Mouse (Mus musculus) limb, embryonic 14.5 days (tissue): ENCODE data around the gene Ms4a8a. TPM values are rescaled to one million over a fixed set of nuclear protein-coding genes. Genes with fewer than 3 reads are reported as not detected.
A peak's percentile ranks its signal among the peaks of the same experiment; 100 is the strongest.
"Not testable (repeated sequence)": the region's sequence is repeated elsewhere in the genome, so short reads cannot be mapped to it uniquely, and the experiment has no call there.

Experiments
- ATAC-seq: fragments of 200-750 bp; cut with Nextera tagmentation; 2 replicates; pipeline ENCODE4 v1.8.0; 2017; ENCODE audit warnings: low read depth, moderate number of reproducible peaks, moderate TSS enrichment; ENCODE audit not compliant: low FRiP score
- DNase-seq: peaks from one replicate; pipeline ENCODE4 v3.0.0-alpha.2; 2015; ENCODE audit warnings: low spot score
- H3K27ac ChIP-seq: fragments of 300-500 bp; sonication (generic); replicated peaks from 2 replicates; pipeline ENCODE4 v1.5.1; 2014; ENCODE audit warnings: low read depth, mild to moderate bottlenecking, low read length, moderate library complexity, mixed read lengths
- H3K27me3 ChIP-seq: fragments of 300-500 bp; sonication (generic); 2 replicates; pipeline ENCODE4 v1.6.1; 2014; ENCODE audit warnings: low read length, mixed read lengths; ENCODE audit not compliant: control insufficient read depth, insufficient read depth
- H3K36me3 ChIP-seq: fragments of 300-500 bp; sonication (generic); 2 replicates; pipeline ENCODE4 v1.6.1; 2014; ENCODE audit warnings: mild to moderate bottlenecking, low read length, moderate library complexity, mixed read lengths; ENCODE audit not compliant: control insufficient read depth, insufficient read depth
- H3K4me1 ChIP-seq: fragments of 300-500 bp; sonication (generic); 2 replicates; pipeline ENCODE4 v1.6.1; 2014; ENCODE audit warnings: antibody characterized with exemption, low read length, mixed read lengths; ENCODE audit not compliant: control insufficient read depth, insufficient read depth
- H3K4me2 ChIP-seq: fragments of 300-500 bp; sonication (generic); replicated peaks from 2 replicates; pipeline ENCODE4 v1.6.1; 2014; ENCODE audit warnings: low read depth, mild to moderate bottlenecking, low read length, moderate library complexity; ENCODE audit not compliant: severe bottlenecking
- H3K4me3 ChIP-seq: fragments of 300-500 bp; sonication (generic); replicated peaks from 2 replicates; pipeline ENCODE4 v1.5.1; 2014; ENCODE audit warnings: low read length
- H3K9ac ChIP-seq: fragments of 300-500 bp; sonication (generic); 2 replicates; pipeline ENCODE4 v1.6.1; 2014; ENCODE audit warnings: mild to moderate bottlenecking, low read depth, low read length, moderate library complexity; ENCODE audit not compliant: severe bottlenecking
- H3K9me3 ChIP-seq: fragments of 300-500 bp; sonication (generic); 2 replicates; pipeline ENCODE4 v1.6.1; 2016; ENCODE audit warnings: low read length; ENCODE audit not compliant: control insufficient read depth
- POLR2A ChIP-seq: fragments of 200-500 bp; IDR thresholded peaks from 2 replicates; pipeline ENCODE4 v1.8.0; 2012; ENCODE audit warnings: inconsistent platforms, mild to moderate bottlenecking, moderate library complexity, borderline replicate concordance; ENCODE audit not compliant: insufficient read depth, insufficient read length; ENCODE audit errors: extremely low read depth
- WGBS: fragments of 180-500 bp; shearing (Covaris S2); extraction: QIAGEN DNeasy Blood & Tissue Kit; methylation state at CpG from one replicate; pipeline ENCODE4 v1.1.7; 2014; 5-methylcytosine and 5-hydroxymethylcytosine counted together
- polyA plus RNA-seq, 2 experiments: library from polyadenylated mRNA; depleted of rRNA in 1 of 2; stranded (reverse) in 1 of 2; unstranded in 1 of 2; fragments of >200 nt; fragmentation: Nextera tagmentation in 1 of 2; extraction: Ambion mirVana in 1 of 2; gene quantifications; 2 replicates each; pipeline versions ENCODE4 v1.2.1 to v1.2.3; 2012 to 2014

Ms4a8a gene
- polyA plus RNA-seq, 2 experiments = not detected

- no peak overlapping the region for H3K27ac ChIP-seq
- no peak overlapping the region for H3K9ac ChIP-seq
- ATAC-seq (no peak), DNase-seq (no peak)
- no peaks in the 10 kb centered on the region for H3K27me3 ChIP-seq
- no peaks in the 10 kb centered on the region for H3K9me3 ChIP-seq
- H3K4me3 ChIP-seq = no peak overlapping the region
- H3K36me3 ChIP-seq = no peaks in the 10 kb centered on the region
- no peak for TF ChIP-seq POLR2A
- WGBS = 75% methylated on average over 3 of the region's 3 CpGs
- H3K4me1 ChIP-seq = no peaks in the 10 kb centered on the region
- no peak overlapping the region for H3K4me2 ChIP-seq
Observed at GRCm38 (mm10) chr19:11098401-11098800, 17.5 kb upstream of the Ms4a8a start.

DNA sequence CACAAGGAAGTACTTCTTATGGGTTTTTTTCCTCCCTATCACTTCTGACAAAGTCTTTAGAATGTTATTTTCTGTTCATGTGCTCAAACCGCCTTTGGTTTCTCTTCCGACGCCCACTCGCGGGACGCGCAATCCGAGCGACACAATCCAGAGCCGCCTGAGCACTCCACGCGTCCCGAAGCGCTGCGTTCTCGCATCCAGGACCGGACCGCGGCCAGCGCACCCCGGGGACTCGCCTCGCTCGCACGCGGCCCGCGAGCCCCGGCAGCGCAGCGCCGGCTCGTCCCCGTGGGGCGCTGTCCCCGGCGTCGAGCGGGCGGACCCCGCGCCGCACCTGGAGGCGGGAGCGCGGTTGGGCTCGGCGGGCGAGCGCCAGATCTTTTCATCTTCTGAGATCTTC, 11.2 kb upstream of the Ms4a8a start:
- H3K4me2 ChIP-seq = peak overlapping the region; percentile 45
- not testable (repeated sequence) for H3K4me1 ChIP-seq, H3K36me3 ChIP-seq, H3K27ac ChIP-seq, H3K9ac ChIP-seq, H3K27me3 ChIP-seq, ATAC-seq, H3K9me3 ChIP-seq, DNase-seq
- peak overlapping the region; percentile 33 for H3K4me3 ChIP-seq
- WGBS = 6% methylated on average over 50 of the region's 50 CpGs

GRCm38 (mm10) chr19:11070364-11070763, 10.5 kb downstream of the Ms4a8a start:
- TF ChIP-seq POLR2A = no peak
- no peaks in the 10 kb centered on the region for H3K27me3 ChIP-seq
- no peak overlapping the region for H3K9ac ChIP-seq
- DNase-seq = no peak
- H3K4me2 ChIP-seq = no peak overlapping the region
- no peaks in the 10 kb centered on the region for H3K4me1 ChIP-seq
- H3K27ac ChIP-seq = no peak overlapping the region
- H3K36me3 ChIP-seq = no peaks in the 10 kb centered on the region
- no peak overlapping the region for H3K4me3 ChIP-seq
- 68% methylated on average over 3 of the region's 3 CpGs for WGBS
- no peaks in the 10 kb centered on the region for H3K9me3 ChIP-seq
- no peak for ATAC-seq

DNA sequence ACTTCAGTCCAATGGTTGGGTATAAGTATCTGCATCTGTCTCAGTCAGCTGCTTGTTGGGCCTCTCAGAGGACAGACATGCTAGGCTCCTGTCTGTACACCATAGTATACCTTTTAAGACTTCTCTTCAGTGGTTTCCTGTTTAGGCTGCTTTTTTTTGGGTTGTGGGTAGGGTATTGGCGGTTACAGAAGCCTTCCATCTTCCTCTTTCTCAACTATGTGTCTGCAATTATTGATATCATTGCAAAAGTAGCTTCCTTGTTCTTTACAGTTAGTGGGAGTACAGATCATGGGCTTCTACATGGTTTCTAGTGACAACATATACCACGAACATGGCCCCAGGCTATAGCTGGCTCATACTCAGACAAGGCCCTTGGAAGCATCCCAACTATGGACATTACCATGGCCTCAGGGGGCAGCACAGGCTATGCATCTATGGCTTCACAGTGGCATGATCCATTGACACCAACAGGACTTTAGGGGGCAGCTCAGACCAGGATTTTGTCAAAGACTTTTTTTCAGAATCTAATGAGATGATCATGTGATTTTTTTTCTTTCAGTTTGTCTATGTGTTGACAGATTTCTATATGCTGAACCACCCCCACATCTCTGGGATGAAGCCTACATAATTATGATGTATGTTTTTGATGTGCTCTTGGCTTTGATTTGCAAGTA, 15.6 kb downstream of the Ms4a8a start:
- Histone ChIP-seq H3K4me2 (no peak overlapping the region), H3K4me3 (no peak overlapping the region), H3K9ac (no peak overlapping the region), H3K4me1 (no peaks in the 10 kb centered on the region), H3K27ac (no peak overlapping the region), H3K9me3 (no peaks in the 10 kb centered on the region), H3K27me3 (no peaks in the 10 kb centered on the region), H3K36me3 (no peaks in the 10 kb centered on the region)
- DNase-seq (no peak), ATAC-seq (no peak)
- TF ChIP-seq POLR2A = no peak
- WGBS = 78% methylated on average over 2 of the region's 2 CpGs

- Histone ChIP-seq H3K9me3 (no peaks in the 10 kb centered on the region), H3K4me2 (no peak overlapping the region), H3K27ac (no peak overlapping the region), H3K4me1 (no peaks in the 10 kb centered on the region), H3K27me3 (no peaks in the 10 kb centered on the region), H3K9ac (no peak overlapping the region), H3K4me3 (no peak overlapping the region), H3K36me3 (no peaks in the 10 kb centered on the region)
- TF ChIP-seq POLR2A = no peak
- WGBS = 77% methylated on average over 1 of the region's 1 CpGs
- ATAC-seq = no peak
- no peak for DNase-seq
Observed at GRCm38 (mm10) chr19:11060900-11061299, 20.0 kb downstream of the Ms4a8a start.

DNA sequence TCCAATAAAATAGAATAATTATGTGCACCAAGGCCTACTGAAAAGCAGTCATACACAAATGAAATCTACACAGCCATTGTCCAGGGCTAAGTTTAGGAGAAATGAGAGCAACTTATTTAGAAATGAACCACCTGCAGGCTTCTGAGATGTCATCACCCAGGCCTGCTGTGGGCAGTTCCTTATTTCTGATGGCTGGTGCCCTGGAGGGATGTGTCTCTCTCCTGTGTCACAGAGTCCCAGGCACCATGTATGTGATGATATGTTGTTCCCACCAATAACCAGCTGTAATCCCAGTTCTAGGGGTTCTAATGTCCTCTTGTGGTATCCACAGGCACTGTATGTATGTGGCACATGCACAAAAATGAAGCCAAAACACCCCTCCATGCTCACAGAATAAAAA, 20.9 kb downstream of the Ms4a8a start:
- Histone ChIP-seq H3K4me3 (no peak overlapping the region), H3K9ac (no peak overlapping the region), H3K27me3 (no peaks in the 10 kb centered on the region), H3K9me3 (no peaks in the 10 kb centered on the region), H3K4me2 (no peak overlapping the region), H3K36me3 (no peaks in the 10 kb centered on the region), H3K4me1 (no peaks in the 10 kb centered on the region), H3K27ac (no peak overlapping the region)
- no peak for DNase-seq
- TF ChIP-seq POLR2A = no peak
- ATAC-seq = no peak

DNA sequence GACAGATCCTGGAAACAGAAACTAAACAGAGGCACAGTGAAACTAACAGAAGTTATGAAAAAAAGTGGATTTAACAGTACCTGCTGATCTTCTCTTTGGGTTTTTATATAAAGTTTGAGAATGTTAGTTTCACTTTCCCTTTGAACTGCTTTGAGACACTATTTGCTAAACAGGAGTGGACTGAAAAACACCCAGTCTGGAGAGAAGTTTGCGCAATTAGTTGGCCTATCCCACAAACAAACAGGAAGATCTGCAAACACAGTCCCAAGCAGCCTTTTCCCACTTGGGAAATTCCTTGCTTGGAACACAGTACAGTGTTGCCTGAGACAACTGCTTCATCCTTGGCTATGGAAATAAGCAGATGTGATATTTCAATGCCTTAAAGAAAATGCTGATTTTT, 25.2 kb downstream of the Ms4a8a start:
- not testable (repeated sequence) for H3K36me3 ChIP-seq, ATAC-seq, H3K4me2 ChIP-seq, DNase-seq, H3K4me3 ChIP-seq, H3K9me3 ChIP-seq, H3K27ac ChIP-seq, H3K9ac ChIP-seq, H3K27me3 ChIP-seq, H3K4me1 ChIP-seq
- WGBS = 93% methylated on average over 1 of the region's 1 CpGs
